Mouse (Mus musculus) heart, embryonic 11.5 days (tissue): ENCODE measurements around the gene Ngfr. TPM values are rescaled to one million over a fixed set of nuclear protein-coding genes. Genes with fewer than 3 reads are reported as not detected.

Source experiments
- polyA plus RNA-seq: library from polyadenylated mRNA; unstranded; fragments of >200 nt; fragmentation: Nextera tagmentation; extraction: Ambion mirVana; gene quantifications from 2 replicates; pipeline ENCODE4 v1.2.1, GENCODE M21; 2014

The Ngfr gene
- polyA plus RNA-seq, 1 experiment from 2014 or later, result 3.6 TPM

Other genes starting within 250 kb of the Ngfr start
- gene Slc35b1, start 203.0 kb downstream of the Ngfr start, polyA plus RNA-seq, result 92.4 and 95.9 TPM in 2 replicates
- gene Spop, start 173.7 kb downstream of the Ngfr start, polyA plus RNA-seq, result 81.2 and 82.3 TPM in 2 replicates
- 0.24 and 0.39 TPM in 2 replicates for gene Nxph3, start 73.2 kb downstream of the Ngfr start, polyA plus RNA-seq
- 273 and 295 TPM in 2 replicates for gene Phb, start 79.2 kb upstream of the Ngfr start, polyA plus RNA-seq
- 5.6 and 7.3 TPM in 2 replicates for gene Zfp652, start 124.9 kb upstream of the Ngfr start, polyA plus RNA-seq
- gene B130006D01Rik, start 135.9 kb upstream of the Ngfr start, polyA plus RNA-seq, result 0.70 and 1.1 TPM in 2 replicates
- 1.1 TPM in 1 of 2 replicates, not detected in the other for gene Phospho1, start 236.8 kb upstream of the Ngfr start, polyA plus RNA-seq
- 43.1 and 44.6 TPM in 2 replicates for gene Gngt2, start 249.5 kb upstream of the Ngfr start, polyA plus RNA-seq